Mouse (Mus musculus) heart, embryonic 12.5 days (tissue): ENCODE measurements at regions not wholly inside any gene's neighbourhood (a gene's known extent, or its start where the extent isn't known, plus 50 kb on each side); places are given as distances from the start of the nearest gene placed in this dataset.
"Not testable (repeated sequence)": the region's sequence is repeated elsewhere in the genome, so short reads cannot be mapped to it uniquely, and the experiment has no call there.

Experiments used
- ATAC-seq: fragments of 200-750 bp; cut with Nextera tagmentation; 2 replicates; pipeline ENCODE4 v1.8.0; 2017; ENCODE audit warnings: moderate TSS enrichment, moderate library complexity; ENCODE audit not compliant: insufficient number of reproducible peaks, low FRiP score
- H3K27ac ChIP-seq: fragments of 300-500 bp; sonication (generic); 2 replicates; pipeline ENCODE4 v1.5.1; 2016; ENCODE audit warnings: mild to moderate bottlenecking, moderate library complexity; ENCODE audit not compliant: poor library complexity, severe bottlenecking
- H3K27me3 ChIP-seq: fragments of 300-500 bp; sonication (generic); replicated peaks from 2 replicates; pipeline ENCODE4 v1.6.1; 2016; ENCODE audit warnings: mild to moderate bottlenecking, moderate library complexity
- H3K36me3 ChIP-seq: fragments of 300-500 bp; sonication (generic); 2 replicates; pipeline ENCODE4 v1.6.1; 2016; ENCODE audit warnings: mild to moderate bottlenecking, moderate library complexity
- H3K4me1 ChIP-seq: fragments of 300-500 bp; sonication (generic); replicated peaks from 2 replicates; pipeline ENCODE4 v1.6.1; 2016; ENCODE audit warnings: mild to moderate bottlenecking
- H3K4me2 ChIP-seq: fragments of 300-500 bp; sonication (generic); 2 replicates; pipeline ENCODE4 v1.6.1; 2016; ENCODE audit warnings: mild to moderate bottlenecking, moderate library complexity
- H3K4me3 ChIP-seq: fragments of 300-500 bp; sonication (generic); 2 replicates; pipeline ENCODE4 v1.5.1; 2016; ENCODE audit warnings: mild to moderate bottlenecking
- H3K9ac ChIP-seq: fragments of 300-500 bp; sonication (generic); 2 replicates; pipeline ENCODE4 v1.6.1; 2016; ENCODE audit warnings: mild to moderate bottlenecking, moderate library complexity
- H3K9me3 ChIP-seq: fragments of 300-500 bp; sonication (generic); replicated peaks from 2 replicates; pipeline ENCODE4 v1.6.1; 2016; ENCODE audit warnings: mild to moderate bottlenecking, moderate library complexity
- WGBS: fragments of 180-500 bp; shearing (Covaris S2); methylation state at CpG from one replicate; pipeline ENCODE4 v1.1.7; 2016; 5-methylcytosine and 5-hydroxymethylcytosine counted together

GRCm38 (mm10) chr17:35758769-35759168 is 54.3 kb upstream of the Ddr1 start:
- no peaks in the 10 kb centered on the region for H3K27me3 ChIP-seq
- H3K4me3 ChIP-seq: no peak overlapping the region
- no peaks in the 10 kb centered on the region for H3K36me3 ChIP-seq
- WGBS: 46% methylated on average over 7 of the region's 7 CpGs
- H3K4me1 ChIP-seq: peaks cover 6% of the 10 kb centered on the region
- no peak overlapping the region for H3K27ac ChIP-seq
- no peak overlapping the region for H3K4me2 ChIP-seq
- H3K9ac ChIP-seq: no peak overlapping the region
- H3K9me3 ChIP-seq: no peaks in the 10 kb centered on the region; the same call in 1 of the 2 replicates
- ATAC-seq: peak; percentile 73

GRCm38 (mm10) chr17:35759740-35760139 is 55.3 kb upstream of the Ddr1 start:
- H3K4me2 ChIP-seq: no peak overlapping the region
- H3K36me3 ChIP-seq: no peaks in the 10 kb centered on the region
- no peaks in the 10 kb centered on the region for H3K27me3 ChIP-seq
- no peaks in the 10 kb centered on the region; the same call in 1 of the 2 replicates for H3K9me3 ChIP-seq
- no peak overlapping the region; the same call in 1 of the 2 replicates for H3K27ac ChIP-seq
- 56% methylated on average over 6 of the region's 6 CpGs for WGBS
- no peak overlapping the region for H3K4me3 ChIP-seq
- no peak for ATAC-seq
- H3K9ac ChIP-seq: no peak overlapping the region
- H3K4me1 ChIP-seq: peaks cover 6% of the 10 kb centered on the region

- Histone ChIP-seq H3K4me3 (no peak overlapping the region), H3K4me1 (peaks cover 6% of the 10 kb centered on the region), H3K36me3 (no peaks in the 10 kb centered on the region), H3K9ac (no peak overlapping the region), H3K4me2 (no peak overlapping the region), H3K9me3 (no peaks in the 10 kb centered on the region; the same call in 1 of the 2 replicates), H3K27me3 (no peaks in the 10 kb centered on the region), H3K27ac (no peak overlapping the region)
- no peak for ATAC-seq
- 89% methylated on average over 9 of the region's 9 CpGs for WGBS
Observed at GRCm38 (mm10) chr17:35762614-35763013, 58.2 kb upstream of the Ddr1 start.

- Histone ChIP-seq H3K27me3 (no peaks in the 10 kb centered on the region), H3K4me3 (no peak overlapping the region), H3K4me1 (peaks cover 6% of the 10 kb centered on the region), H3K4me2 (no peak overlapping the region), H3K27ac (no peak overlapping the region), H3K9me3 (no peaks in the 10 kb centered on the region; the same call in 1 of the 2 replicates), H3K9ac (no peak overlapping the region), H3K36me3 (no peaks in the 10 kb centered on the region)
- ATAC-seq: no peak
- WGBS: 93% methylated on average over 5 of the region's 5 CpGs
Observed at GRCm38 (mm10) chr17:35763101-35763500, 58.4 kb upstream of the Ier3 start.

- no peaks in the 10 kb centered on the region for H3K27me3 ChIP-seq
- no peak overlapping the region for H3K4me2 ChIP-seq
- no peak for ATAC-seq
- H3K9ac ChIP-seq: no peak overlapping the region
- no peak overlapping the region for H3K4me3 ChIP-seq
- no peaks in the 10 kb centered on the region for H3K36me3 ChIP-seq
- H3K4me1 ChIP-seq: peaks cover 2% of the 10 kb centered on the region
- 25% methylated on average over 6 of the region's 6 CpGs for WGBS
- H3K9me3 ChIP-seq: no peaks in the 10 kb centered on the region
- H3K27ac ChIP-seq: no peak overlapping the region
Observed at GRCm38 (mm10) chr17:35763866-35764265, 57.6 kb upstream of the Ier3 start.

GRCm38 (mm10) chr17:35766406-35766805 is 55.1 kb upstream of the Ier3 start:
- Histone ChIP-seq H3K4me2 (no peak overlapping the region), H3K4me3 (no peak overlapping the region), H3K36me3 (no peaks in the 10 kb centered on the region), H3K27me3 (no peaks in the 10 kb centered on the region), H3K9ac (no peak overlapping the region), H3K9me3 (no peaks in the 10 kb centered on the region), H3K4me1 (no peaks in the 10 kb centered on the region), H3K27ac (no peak overlapping the region)
- ATAC-seq: no peak
- 75% methylated on average over 9 of the region's 9 CpGs for WGBS

GRCm38 (mm10) chr17:35769175-35769960 is 52.1 kb upstream of the Ier3 start:
- Histone ChIP-seq H3K4me2 (no peak overlapping the region), H3K27ac (no peak overlapping the region), H3K9me3 (no peaks in the 10 kb centered on the region), H3K27me3 (no peaks in the 10 kb centered on the region; the same call in 1 of the 2 replicates), H3K9ac (no peak overlapping the region), H3K4me3 (no peak overlapping the region), H3K4me1 (peaks cover 5% of the 10 kb centered on the region; the same call in 1 of the 2 replicates), H3K36me3 (no peaks in the 10 kb centered on the region)
- 0 out of 2 replicates have a peak, but pooled peaks have one; percentile 39 for ATAC-seq
- 66% methylated on average over 5 of the region's 5 CpGs for WGBS

GRCm38 (mm10) chr17:35769961-35770276 is 51.6 kb upstream of the Ier3 start:
- WGBS: 86% methylated on average over 4 of the region's 4 CpGs
- H3K4me1 ChIP-seq, ATAC-seq, H3K4me3 ChIP-seq, H3K9me3 ChIP-seq, H3K27ac ChIP-seq, H3K4me2 ChIP-seq, H3K9ac ChIP-seq, H3K36me3 ChIP-seq, H3K27me3 ChIP-seq: not testable (repeated sequence)

GRCm38 (mm10) chr17:35770599-35770998 is 50.9 kb upstream of the Ier3 start:
- no peak for ATAC-seq
- no peak overlapping the region for H3K4me2 ChIP-seq
- H3K4me3 ChIP-seq: no peak overlapping the region
- H3K27ac ChIP-seq: no peak overlapping the region
- H3K4me1 ChIP-seq: peaks cover 5% of the 10 kb centered on the region; the same call in 1 of the 2 replicates
- H3K27me3 ChIP-seq: no peaks in the 10 kb centered on the region; the same call in 1 of the 2 replicates
- no peak overlapping the region for H3K9ac ChIP-seq
- 79% methylated on average over 3 of the region's 3 CpGs for WGBS
- H3K36me3 ChIP-seq: no peaks in the 10 kb centered on the region
- no peaks in the 10 kb centered on the region for H3K9me3 ChIP-seq

- Histone ChIP-seq H3K27ac (no peak overlapping the region), H3K4me1 (peaks cover 11% of the 10 kb centered on the region), H3K4me2 (no peak overlapping the region), H3K9ac (no peak overlapping the region), H3K9me3 (no peaks in the 10 kb centered on the region), H3K4me3 (no peak overlapping the region), H3K36me3 (no peaks in the 10 kb centered on the region), H3K27me3 (no peaks in the 10 kb centered on the region; the same call in 1 of the 2 replicates)
- 77% methylated on average over 15 of the region's 15 CpGs for WGBS
- no peak for ATAC-seq
Observed at GRCm38 (mm10) chr17:35771656-35772405, 49.7 kb upstream of the Ier3 start.
